Mouse (Mus musculus): ENCODE results near the gene Spc25. TPM values are rescaled to one million over a fixed set of nuclear protein-coding genes. Genes with fewer than 3 reads are reported as not detected.
A peak's percentile ranks its signal among the peaks of the same experiment; 100 is the strongest.

Spc25 gene
- polyA plus RNA-seq, 1 experiment from 2014 or later = 101 TPM

DNA sequence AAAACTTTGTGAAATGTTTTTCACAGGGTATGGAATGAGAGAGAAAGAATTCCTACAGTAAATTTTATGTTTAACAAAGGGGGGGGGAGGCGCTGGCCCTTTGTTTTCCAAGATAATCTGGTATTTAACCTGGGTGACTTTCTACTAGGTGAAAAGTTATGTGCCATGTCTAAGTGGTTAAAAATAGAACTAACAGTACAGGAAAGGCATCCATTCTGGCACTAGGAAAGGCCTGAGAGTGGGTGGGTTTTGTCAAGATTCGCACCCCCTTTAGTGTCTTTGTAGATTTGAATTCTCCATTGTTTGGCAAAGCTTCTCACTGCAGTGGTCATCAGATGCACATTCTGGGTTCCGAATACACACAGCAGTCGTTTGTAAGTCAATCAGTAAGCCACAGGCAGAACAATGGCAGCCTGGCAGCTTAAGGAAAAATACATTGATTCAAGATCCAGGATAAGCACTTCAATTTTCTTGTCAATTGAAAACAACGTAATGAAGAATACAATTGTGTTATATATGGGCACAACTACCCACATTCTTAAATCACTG, 15.9 kb upstream of the Spc25 start:
- Histone ChIP-seq H3K4me1 (peaks cover 3% of the 10 kb centered on the region; the same call in 1 of the 2 replicates), H3K4me2 (replicated peaks) (no peak overlapping the region), H3K27ac (replicated peaks) (no peak overlapping the region), H3K27me3 (0 out of 2 replicates have a peak, but pooled peaks cover 6% of the 10 kb centered on the region), H3K9me3 (no peaks in the 10 kb centered on the region), H3K4me3 (no peak overlapping the region), H3K36me3 (no peaks in the 10 kb centered on the region), H3K9ac (replicated peaks) (no peak overlapping the region)
- ATAC-seq (replicated peaks) = no peak
- WGBS = 28% methylated on average over 5 of the region's 5 CpGs

GRCm38 (mm10) chr2:69215242-69215641, 9.2 kb upstream of the Spc25 start:
- H3K36me3 ChIP-seq = no peaks in the 10 kb centered on the region
- no peak overlapping the region for H3K4me2 ChIP-seq (replicated peaks)
- H3K9me3 ChIP-seq = no peaks in the 10 kb centered on the region
- no peak for ATAC-seq (replicated peaks)
- H3K4me1 ChIP-seq = no peaks in the 10 kb centered on the region; the same call in 1 of the 2 replicates
- 51% methylated on average over 7 of the region's 7 CpGs for WGBS
- H3K27ac ChIP-seq (replicated peaks) = no peak overlapping the region
- no peak overlapping the region for H3K9ac ChIP-seq (replicated peaks)
- no peaks in the 10 kb centered on the region for H3K27me3 ChIP-seq
- H3K4me3 ChIP-seq = no peak overlapping the region

DNA sequence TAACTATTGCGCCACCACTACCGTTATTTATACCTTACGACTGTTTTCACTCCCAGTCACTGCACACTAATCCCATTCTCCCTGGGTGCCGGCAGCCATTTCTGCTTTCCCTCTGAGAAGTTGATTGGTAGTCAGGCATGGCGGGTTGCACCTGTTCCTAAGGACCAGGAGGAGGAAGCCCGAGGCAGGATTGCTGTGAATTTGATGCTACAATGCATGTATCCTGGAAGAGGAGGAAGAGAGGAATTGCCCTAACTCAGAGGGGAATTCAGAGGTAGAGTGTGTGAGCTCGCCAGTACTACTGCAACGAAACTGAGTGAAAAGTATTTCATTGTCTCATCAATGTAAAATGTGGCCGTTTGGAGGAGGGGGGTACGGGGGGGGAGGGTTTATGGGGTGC, 6.7 kb upstream of the Spc25 start:
- Histone ChIP-seq H3K9me3 (no peaks in the 10 kb centered on the region), H3K9ac (replicated peaks) (no peak overlapping the region), H3K27ac (replicated peaks) (no peak overlapping the region), H3K4me2 (replicated peaks) (no peak overlapping the region), H3K4me1 (no peaks in the 10 kb centered on the region; the same call in 1 of the 2 replicates), H3K27me3 (no peaks in the 10 kb centered on the region), H3K36me3 (no peaks in the 10 kb centered on the region), H3K4me3 (no peak overlapping the region)
- no peak for ATAC-seq (replicated peaks)
- WGBS = 62% methylated on average over 10 of the region's 10 CpGs

DNA sequence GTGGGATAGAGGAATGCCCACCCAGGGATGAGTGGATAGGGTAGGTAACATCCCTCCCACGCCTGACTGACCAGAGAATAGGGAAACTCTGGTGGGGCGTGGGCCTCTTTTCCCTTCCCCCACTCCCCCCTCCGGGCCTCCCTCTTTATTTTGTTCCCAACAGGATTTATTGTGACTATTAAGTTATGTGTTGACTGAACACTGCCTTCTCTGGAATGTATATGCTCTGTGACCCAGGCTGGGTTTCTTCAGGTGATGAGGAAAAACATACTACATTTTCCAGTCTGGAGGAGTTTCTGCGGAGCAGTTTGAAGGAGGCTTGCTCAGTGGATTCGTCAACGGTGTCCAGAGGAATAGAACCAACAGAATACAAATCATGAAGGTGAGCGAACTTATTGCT, 4.8 kb upstream of the Spc25 start, which contains the start of gene G6pc2:
G6pc2 (plus strand) TSS at position 301 of the 400 bp plus-strand sequence.
- no peak within 1 kb of the TSS for H3K4me3 ChIP-seq
- peaks cover 5% of the 10 kb centered on the region for H3K4me1 ChIP-seq
- no peak within 1 kb of the TSS for H3K9ac ChIP-seq (replicated peaks)
- H3K36me3 ChIP-seq = no peaks in the 10 kb centered on the region
- H3K27ac ChIP-seq (replicated peaks) = no peak within 1 kb of the TSS
- 87% methylated on average over 7 of the region's 7 CpGs for WGBS
- ATAC-seq (replicated peaks) = no peak
- no peak within 1 kb of the TSS for H3K4me2 ChIP-seq (replicated peaks)
- H3K27me3 ChIP-seq = no peaks in the 10 kb centered on the region
- no peaks in the 10 kb centered on the region for H3K9me3 ChIP-seq

GRCm38 (mm10) chr2:69209684-69210083, 3.7 kb upstream of the Spc25 start:
- Histone ChIP-seq H3K4me3 (no peak overlapping the region), H3K4me2 (replicated peaks) (no peak overlapping the region), H3K9me3 (no peaks in the 10 kb centered on the region), H3K9ac (replicated peaks) (no peak overlapping the region), H3K27ac (replicated peaks) (no peak overlapping the region), H3K27me3 (no peaks in the 10 kb centered on the region), H3K4me1 (peaks cover 16% of the 10 kb centered on the region), H3K36me3 (no peaks in the 10 kb centered on the region)
- 86% methylated on average over 3 of the region's 3 CpGs for WGBS
- ATAC-seq (replicated peaks) = no peak

DNA sequence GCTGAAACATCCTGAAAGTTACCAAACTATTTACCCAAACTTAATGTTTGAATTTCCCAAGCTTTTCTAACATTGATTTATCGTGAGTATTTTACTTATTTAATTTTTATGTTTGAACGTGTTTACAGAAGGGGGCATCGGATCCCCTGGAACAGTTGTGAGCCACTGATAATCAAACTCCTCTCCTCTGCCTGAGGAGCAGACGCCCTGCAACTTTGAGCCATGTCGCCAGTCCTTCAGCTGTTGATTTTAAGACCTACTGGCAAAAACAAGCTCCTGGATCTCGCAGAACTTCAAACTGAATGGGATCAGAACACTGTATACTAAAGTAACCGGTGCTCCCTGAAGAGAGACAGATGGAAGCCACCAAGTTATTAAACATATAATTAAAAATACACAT, 529 bp upstream of the Spc25 start:
- Histone ChIP-seq H3K36me3 (0 out of 2 replicates have a peak, but pooled peaks cover 6% of the 10 kb centered on the region), H3K9ac (replicated peaks) (no peak overlapping the region), H3K27ac (replicated peaks) (no peak overlapping the region), H3K4me3 (peak overlapping the region; percentile 58; the same call in 1 of the 2 replicates), H3K4me1 (peaks cover 20% of the 10 kb centered on the region), H3K27me3 (no peaks in the 10 kb centered on the region), H3K9me3 (no peaks in the 10 kb centered on the region), H3K4me2 (replicated peaks) (peak overlapping the region; percentile 23; the same call in 1 of the 2 replicates)
- WGBS = 28% methylated on average over 7 of the region's 7 CpGs
- ATAC-seq (replicated peaks) = no peak

GRCm38 (mm10) chr2:69205185-69205584, 809 bp downstream of the Spc25 start:
- Histone ChIP-seq H3K4me2 (replicated peaks) (peak overlapping the region; percentile 62), H3K27ac (replicated peaks) (no peak overlapping the region), H3K9me3 (no peaks in the 10 kb centered on the region), H3K4me3 (peak overlapping the region; percentile 58), H3K27me3 (no peaks in the 10 kb centered on the region), H3K4me1 (peaks cover 20% of the 10 kb centered on the region), H3K36me3 (peaks cover 9% of the 10 kb centered on the region; the same call in 1 of the 2 replicates), H3K9ac (replicated peaks) (peak overlapping the region; percentile 48)
- 20% methylated on average over 6 of the region's 6 CpGs for WGBS
- ATAC-seq (replicated peaks) = no peak

DNA sequence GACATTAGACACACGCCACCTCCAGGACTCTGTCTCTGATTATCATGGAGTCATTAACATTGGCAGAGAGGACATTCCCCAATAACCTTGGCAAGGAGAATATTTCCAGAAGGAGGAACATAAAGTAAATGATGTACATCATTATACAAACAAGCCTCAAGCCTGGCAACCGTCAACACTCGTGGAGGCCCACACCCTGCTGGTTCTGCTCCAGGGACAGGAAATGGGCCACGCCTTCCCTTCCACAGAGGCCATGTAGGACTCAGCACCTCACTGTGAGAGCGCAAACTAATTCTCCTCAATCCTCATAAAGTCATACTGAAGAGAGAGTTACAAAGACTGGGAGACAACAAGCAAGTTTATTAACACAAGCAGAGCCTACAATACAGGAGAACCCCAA, 12.4 kb downstream of the Spc25 start:
- Histone ChIP-seq H3K9ac (replicated peaks) (no peak overlapping the region), H3K27me3 (no peaks in the 10 kb centered on the region), H3K4me1 (no peaks in the 10 kb centered on the region), H3K36me3 (peaks cover 17% of the 10 kb centered on the region), H3K4me2 (replicated peaks) (no peak overlapping the region), H3K27ac (replicated peaks) (no peak overlapping the region), H3K9me3 (no peaks in the 10 kb centered on the region), H3K4me3 (no peak overlapping the region)
- no peak for ATAC-seq (replicated peaks)
- 84% methylated on average over 5 of the region's 5 CpGs for WGBS

DNA sequence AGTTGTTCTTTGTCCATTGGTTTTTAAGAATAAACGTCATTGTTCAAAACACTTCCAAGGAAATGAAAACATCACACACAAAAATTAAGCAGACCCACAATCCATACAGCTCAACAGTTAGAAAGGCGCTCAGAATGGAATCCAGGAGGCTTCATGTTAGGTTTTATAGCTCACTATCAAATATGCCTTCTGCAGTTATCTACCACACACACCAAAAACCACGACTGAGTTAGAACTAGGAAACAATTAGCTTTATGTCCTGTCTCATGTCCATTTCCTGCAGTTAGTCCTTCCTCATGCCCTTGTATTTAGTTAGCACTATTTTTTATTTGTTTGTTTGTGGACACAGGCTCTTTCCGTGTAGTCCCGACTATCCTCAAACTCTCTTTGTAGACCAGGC, 14.9 kb downstream of the Spc25 start:
- Histone ChIP-seq H3K4me3 (no peak overlapping the region), H3K27ac (replicated peaks) (no peak overlapping the region), H3K36me3 (peaks cover 17% of the 10 kb centered on the region), H3K4me1 (no peaks in the 10 kb centered on the region), H3K9me3 (no peaks in the 10 kb centered on the region), H3K27me3 (no peaks in the 10 kb centered on the region), H3K9ac (replicated peaks) (no peak overlapping the region), H3K4me2 (replicated peaks) (no peak overlapping the region)
- ATAC-seq (replicated peaks) = no peak
- WGBS = 90% methylated on average over 5 of the region's 5 CpGs

DNA sequence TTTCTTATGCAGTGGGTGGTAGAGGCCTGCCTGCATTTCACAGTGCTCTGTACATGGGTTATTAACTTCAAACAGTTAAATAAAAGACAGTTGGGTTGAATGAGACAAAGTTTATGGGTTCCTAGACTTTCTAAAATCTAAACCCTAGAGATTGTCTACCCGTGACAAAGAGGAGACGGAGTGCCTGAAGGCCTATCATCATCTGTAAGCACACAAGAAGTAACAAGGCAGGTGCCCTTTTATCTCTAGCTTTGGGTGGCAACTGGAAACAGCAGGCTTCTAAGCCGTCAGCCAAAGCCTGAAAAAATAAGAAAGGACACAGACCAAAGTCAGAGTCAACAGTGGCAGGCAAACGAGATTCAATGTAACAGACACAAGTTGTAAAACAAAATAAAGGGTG, 16.8 kb downstream of the Spc25 start:
- no peak overlapping the region for H3K27ac ChIP-seq (replicated peaks)
- no peaks in the 10 kb centered on the region for H3K9me3 ChIP-seq
- H3K27me3 ChIP-seq = no peaks in the 10 kb centered on the region
- H3K4me1 ChIP-seq = no peaks in the 10 kb centered on the region
- 66% methylated on average over 4 of the region's 4 CpGs for WGBS
- H3K4me3 ChIP-seq = no peak overlapping the region
- H3K36me3 ChIP-seq = peaks cover 12% of the 10 kb centered on the region
- no peak for ATAC-seq (replicated peaks)
- no peak overlapping the region for H3K9ac ChIP-seq (replicated peaks)
- H3K4me2 ChIP-seq (replicated peaks) = no peak overlapping the region

- WGBS = 95% methylated on average over 6 of the region's 6 CpGs
- peaks cover 7% of the 10 kb centered on the region for H3K36me3 ChIP-seq
- no peak overlapping the region for H3K4me2 ChIP-seq (replicated peaks)
- H3K9me3 ChIP-seq = no peaks in the 10 kb centered on the region
- H3K27me3 ChIP-seq = no peaks in the 10 kb centered on the region
- no peak overlapping the region for H3K27ac ChIP-seq (replicated peaks)
- H3K9ac ChIP-seq (replicated peaks) = no peak overlapping the region
- ATAC-seq (replicated peaks) = no peak
- no peak overlapping the region for H3K4me3 ChIP-seq
- no peaks in the 10 kb centered on the region for H3K4me1 ChIP-seq
Observed at GRCm38 (mm10) chr2:69188732-69189131, 17.3 kb downstream of the Spc25 start.

GRCm38 (mm10) chr2:69187990-69188389, 18.0 kb downstream of the Spc25 start:
- H3K4me2 ChIP-seq (replicated peaks) = no peak overlapping the region
- H3K9me3 ChIP-seq = no peaks in the 10 kb centered on the region
- no peaks in the 10 kb centered on the region for H3K27me3 ChIP-seq
- ATAC-seq (replicated peaks) = no peak
- no peak overlapping the region for H3K9ac ChIP-seq (replicated peaks)
- 88% methylated on average over 2 of the region's 2 CpGs for WGBS
- no peaks in the 10 kb centered on the region for H3K4me1 ChIP-seq
- H3K27ac ChIP-seq (replicated peaks) = no peak overlapping the region
- no peak overlapping the region for H3K4me3 ChIP-seq
- 0 out of 2 replicates have a peak, but pooled peaks cover under 1% of the 10 kb centered on the region for H3K36me3 ChIP-seq

DNA sequence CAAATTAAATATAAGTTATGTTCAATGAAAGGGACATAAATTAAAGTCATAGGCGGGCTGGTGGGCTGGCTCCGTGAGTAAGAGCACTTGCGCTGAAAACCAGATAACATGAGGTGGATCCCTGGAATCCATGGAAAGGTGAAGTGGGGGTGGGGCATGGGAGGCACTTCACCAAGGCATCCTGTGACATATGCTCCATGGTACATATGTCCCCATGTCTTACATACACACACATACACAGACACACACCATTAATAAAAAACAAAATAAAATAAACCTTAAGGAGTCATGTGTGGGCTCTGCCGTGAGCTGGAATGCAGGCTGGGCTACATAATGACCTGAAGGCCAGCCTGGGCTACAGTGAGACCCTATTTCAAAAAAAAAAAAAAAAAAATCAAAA, 26.3 kb downstream of the Spc25 start:
- Histone ChIP-seq H3K27ac (replicated peaks) (no peak overlapping the region), H3K27me3 (no peaks in the 10 kb centered on the region), H3K9me3 (no peaks in the 10 kb centered on the region), H3K9ac (replicated peaks) (no peak overlapping the region), H3K36me3 (no peaks in the 10 kb centered on the region), H3K4me2 (replicated peaks) (no peak overlapping the region), H3K4me1 (no peaks in the 10 kb centered on the region), H3K4me3 (no peak overlapping the region)
- no peak for ATAC-seq (replicated peaks)
- WGBS = 94% methylated on average over 4 of the region's 4 CpGs
